Mouse (Mus musculus): ENCODE measurements at regions not wholly inside any gene's neighbourhood (a gene's known extent, or its start where the extent isn't known, plus 50 kb on each side); places are given as distances from the start of the nearest gene placed in this dataset.

GRCm38 (mm10) chr11:14769008-14769407 lies 169.9 kb downstream of the Pom121l12 start:
- DNase-seq (ENCODE audit: low spot score): no peak

GRCm38 (mm10) chr11:14769448-14770357 lies 170.6 kb downstream of the Pom121l12 start:
- no peak for DNase-seq (ENCODE audit: low spot score)

DNA sequence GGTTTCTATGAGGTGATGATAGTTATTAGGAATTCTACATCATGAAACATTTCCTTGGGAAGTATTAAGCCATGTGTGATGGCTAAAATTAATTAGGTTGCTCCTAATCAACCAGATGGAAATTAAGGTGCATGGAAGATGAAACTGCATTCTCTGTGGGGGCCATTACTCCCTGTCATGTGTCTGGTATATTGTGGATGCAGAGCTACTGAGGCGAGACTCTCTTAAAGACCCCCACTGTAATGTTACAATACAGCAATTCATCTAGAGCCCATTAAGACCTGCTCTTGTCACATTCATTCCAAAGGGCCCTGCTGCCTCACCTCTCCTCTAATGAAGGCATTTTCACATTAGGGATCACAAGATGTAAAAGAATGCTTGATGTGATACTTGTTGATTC lies 199.2 kb downstream of the Pom121l12 start:
- no peak for DNase-seq (ENCODE audit: low spot score)

GRCm38 (mm10) chr11:14799227-14799626 lies 200.2 kb downstream of the Pom121l12 start:
- no peak for DNase-seq (ENCODE audit: low spot score)

- DNase-seq (ENCODE audit: low spot score): peak; percentile 10
Observed at GRCm38 (mm10) chr11:14818936-14819335, 219.9 kb downstream of the Pom121l12 start.
